Mouse (Mus musculus) erythroblast, embryonic 14.5 days (primary cell): ENCODE results near the gene Abr.

ENCODE experiments used
- GATA1 ChIP-seq: IDR thresholded peaks from 2 replicates; pipeline ENCODE4 v1.6.1; 2012; ENCODE audit warnings: low read length, inconsistent platforms, mixed read lengths
- TAL1 ChIP-seq: IDR thresholded peaks from 3 replicates; pipeline ENCODE4 v1.6.1; 2012; ENCODE audit warnings: low read length, inconsistent platforms, mixed read lengths

DNA sequence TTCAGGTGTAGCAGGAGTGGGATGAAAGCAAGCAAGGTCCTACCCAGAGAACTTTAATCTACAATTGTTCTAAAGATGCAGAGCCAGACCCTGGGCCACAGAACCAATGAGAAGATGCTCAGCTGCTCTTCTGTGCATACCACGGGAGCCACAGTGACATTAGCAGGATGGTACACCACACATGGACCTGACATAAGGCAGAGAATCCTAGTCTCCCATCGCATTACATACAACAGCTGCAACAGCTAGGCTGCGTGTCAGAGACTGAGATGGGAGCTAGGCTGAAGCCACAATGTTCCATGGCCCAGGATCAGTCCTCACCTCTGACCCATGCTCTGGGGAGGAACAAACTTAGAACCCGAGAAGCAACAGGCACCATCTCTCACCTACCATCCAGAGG lies 104.0 kb downstream of the Abr start:
- TF ChIP-seq GATA1 (no peak), TAL1 (no peak)
